Mouse (Mus musculus) gastrocnemius, adult 8-10 months (tissue): Measurements from ENCODE around the gene Tceal1. TPM values are rescaled to one million over a fixed set of nuclear protein-coding genes. Genes with fewer than 3 reads are reported as not detected.

Source experiments
- DNase-seq, 2 experiments: peaks; one replicate each; pipeline ENCODE4 v3.0.0; 2022; ENCODE audit warnings: low spot score in 2 of 2
- total RNA-seq, 4 experiments: library from RNA; stranded (reverse); gene quantifications; 2 replicates each; pipeline ENCODE4 v1.2.4; 2022

The Tceal1 gene
- total RNA-seq, 4 experiments from 2014 or later, result 2.2 to 3.0 (median 2.6) TPM

DNA sequence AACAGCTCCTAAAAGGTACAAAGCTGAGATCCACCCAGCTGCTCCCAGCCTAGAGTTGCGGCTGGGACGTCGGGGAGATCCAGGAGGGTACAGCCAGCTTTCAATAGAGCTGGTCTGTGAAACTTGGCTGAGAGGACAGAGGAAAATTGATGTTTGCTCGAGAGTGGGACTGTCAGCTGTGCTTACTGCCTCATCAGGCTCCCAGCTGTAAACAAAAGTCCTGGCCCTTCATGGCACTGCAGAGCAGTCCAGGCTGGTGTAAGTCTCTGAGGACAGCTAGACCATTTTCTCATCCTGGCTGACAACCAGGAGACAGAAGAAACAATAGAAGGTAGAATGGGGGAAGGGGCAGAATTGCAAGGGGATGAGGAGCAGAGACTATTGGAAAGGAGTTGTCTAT, 41.5 kb downstream of the Tceal1 start:
- DNase-seq, result no peak

GRCm38 (mm10) chrX:136755464-136755863, 47.7 kb downstream of the Tceal1 start:
- DNase-seq, result no peak

Other genes with a start within 250 kb of the Tceal1 start
- not detected for gene Kir3dl1, start 190.0 kb upstream of the Tceal1 start, total RNA-seq
- not detected for gene Kir3dl2, start 163.9 kb upstream of the Tceal1 start, total RNA-seq
- 1 to 10 TPM in 1 of 4 experiments, under 1 TPM in 1, not detected in 2; 0.91 to 1.1 TPM for gene Tceal3, start 117.1 kb upstream of the Tceal1 start, total RNA-seq
- 100 to 1,000 TPM; 141 to 157 (median 149) TPM for gene Morf4l2, start 35.7 kb downstream of the Tceal1 start, total RNA-seq
- not detected for gene Glra4, start 72.2 kb downstream of the Tceal1 start, total RNA-seq
- gene Plp1, start 114.7 kb downstream of the Tceal1 start, total RNA-seq, result 1 to 10 TPM; 1.5 to 3.2 (median 2.0) TPM
- not detected for gene Rab9b, start 160.8 kb downstream of the Tceal1 start, total RNA-seq
- gene H2bfm, start 219.3 kb downstream of the Tceal1 start, total RNA-seq, result not detected